Mouse (Mus musculus): Measurements from ENCODE around the gene Hoxd13. TPM values are rescaled to one million over a fixed set of nuclear protein-coding genes. Genes with fewer than 3 reads are reported as not detected.

Gene Hoxd13
- polyA plus RNA-seq, 1 experiment from 2014 or later = 0.57 TPM

GRCm38 (mm10) chr2:74676376-74677052 lies 8.4 kb downstream of the Hoxd13 start:
- WGBS = 3% methylated on average over 9 of the region's 9 CpGs
- no peak for ATAC-seq (ENCODE audit: low FRiP score, low read depth)
- no peaks in the 10 kb centered on the region for H3K36me3 ChIP-seq

GRCm38 (mm10) chr2:74677106-74677505 lies 9.0 kb downstream of the Hoxd13 start:
- H3K4me2 ChIP-seq (replicated peaks) = peak overlapping the region; percentile 42
- 13% methylated on average over 2 of the region's 2 CpGs for WGBS
- H3K9me3 ChIP-seq = no peaks in the 10 kb centered on the region
- no peak for ATAC-seq (ENCODE audit: low FRiP score, low read depth)
- no peak overlapping the region for H3K4me3 ChIP-seq
- no peaks in the 10 kb centered on the region for H3K36me3 ChIP-seq
- peaks cover 19% of the 10 kb centered on the region for H3K4me1 ChIP-seq
- H3K27ac ChIP-seq = no peak overlapping the region
- H3K9ac ChIP-seq = no peak overlapping the region
- peaks cover 99% of the 10 kb centered on the region for H3K27me3 ChIP-seq (replicated peaks)

More at GRCm38 (mm10) chr2:74676376-74677052, 8.4 kb downstream of the Hoxd13 start:
- Histone ChIP-seq H3K4me2 (replicated peaks) (peak overlapping the region; percentile 42), H3K27me3 (replicated peaks) (peaks cover 99% of the 10 kb centered on the region), H3K4me3 (0 out of 2 replicates have a peak overlapping the region, but pooled peaks have one; percentile 25), H3K4me1 (peaks cover 15% of the 10 kb centered on the region), H3K27ac (no peak overlapping the region), H3K9ac (peak overlapping the region; percentile 36; the same call in 1 of the 2 replicates), H3K9me3 (no peaks in the 10 kb centered on the region)

- H3K27me3 ChIP-seq (replicated peaks) = peaks cover 99% of the 10 kb centered on the region
- WGBS = under 1% methylated on average over 15 of the region's 15 CpGs
- H3K4me2 ChIP-seq (replicated peaks) = peak within 1 kb of the TSS; percentile 53
- H3K27ac ChIP-seq = peak within 1 kb of the TSS; percentile 26
- ATAC-seq (ENCODE audit: low FRiP score, low read depth) = no peak
- H3K36me3 ChIP-seq = no peaks in the 10 kb centered on the region
- H3K4me3 ChIP-seq = peak within 1 kb of the TSS; percentile 50
- peak within 1 kb of the TSS; percentile 53 for H3K9ac ChIP-seq
- no peaks in the 10 kb centered on the region for H3K9me3 ChIP-seq
- H3K4me1 ChIP-seq = peaks cover 18% of the 10 kb centered on the region
Measured at GRCm38 (mm10) chr2:74678891-74679595, 10.9 kb downstream of the Hoxd13 start, which contains the start of gene Hoxd11. Gene Hoxd11 (plus strand): TSS chr2:74679557.

- Histone ChIP-seq H3K4me3 (peak overlapping the region; percentile 50), H3K9ac (peak overlapping the region; percentile 53), H3K9me3 (no peaks in the 10 kb centered on the region), H3K36me3 (no peaks in the 10 kb centered on the region), H3K4me1 (peaks cover 18% of the 10 kb centered on the region), H3K27me3 (replicated peaks) (peaks cover 99% of the 10 kb centered on the region), H3K4me2 (replicated peaks) (peak overlapping the region; percentile 53), H3K27ac (peak overlapping the region; percentile 26)
- WGBS = 1% methylated on average over 26 of the region's 26 CpGs
- no peak for ATAC-seq (ENCODE audit: low FRiP score, low read depth)
Measured at GRCm38 (mm10) chr2:74679596-74679971, 11.5 kb downstream of the Hoxd13 start.

- Histone ChIP-seq H3K4me3 (peak overlapping the region; percentile 50), H3K27ac (peak overlapping the region; percentile 26), H3K9me3 (no peaks in the 10 kb centered on the region), H3K27me3 (replicated peaks) (peaks cover 99% of the 10 kb centered on the region), H3K9ac (peak overlapping the region; percentile 53), H3K36me3 (no peaks in the 10 kb centered on the region), H3K4me2 (replicated peaks) (peak overlapping the region; percentile 53), H3K4me1 (peaks cover 18% of the 10 kb centered on the region)
- WGBS = under 1% methylated on average over 23 of the region's 23 CpGs
- ATAC-seq (ENCODE audit: low FRiP score, low read depth) = no peak
Measured at GRCm38 (mm10) chr2:74679980-74680379, 11.9 kb downstream of the Hoxd13 start.

- peak overlapping the region; percentile 53 for H3K9ac ChIP-seq
- ATAC-seq (ENCODE audit: low FRiP score, low read depth) = no peak
- peak overlapping the region; percentile 53; the same call in 1 of the 2 replicates for H3K27ac ChIP-seq
- no peaks in the 10 kb centered on the region for H3K9me3 ChIP-seq
- H3K4me3 ChIP-seq = peak overlapping the region; percentile 50
- under 1% methylated on average over 21 of the region's 21 CpGs for WGBS
- peaks cover 98% of the 10 kb centered on the region for H3K27me3 ChIP-seq (replicated peaks)
- H3K4me2 ChIP-seq (replicated peaks) = peak overlapping the region; percentile 53
- H3K36me3 ChIP-seq = no peaks in the 10 kb centered on the region
- H3K4me1 ChIP-seq = peaks cover 12% of the 10 kb centered on the region
Measured at GRCm38 (mm10) chr2:74680561-74681398, 12.7 kb downstream of the Hoxd13 start.

- peak overlapping the region; percentile 50 for H3K4me3 ChIP-seq
- 1% methylated on average over 77 of the region's 78 CpGs for WGBS
- no peaks in the 10 kb centered on the region for H3K36me3 ChIP-seq
- ATAC-seq (ENCODE audit: low FRiP score, low read depth) = peak; percentile 55
- peak overlapping the region; percentile 82 for H3K27ac ChIP-seq
- peaks cover 92% of the 10 kb centered on the region for H3K27me3 ChIP-seq (replicated peaks)
- H3K9me3 ChIP-seq = no peaks in the 10 kb centered on the region
- peaks cover 12% of the 10 kb centered on the region for H3K4me1 ChIP-seq
- peak overlapping the region; percentile 53 for H3K4me2 ChIP-seq (replicated peaks)
- H3K9ac ChIP-seq = peak overlapping the region; percentile 88
Measured at GRCm38 (mm10) chr2:74681594-74682531, 13.8 kb downstream of the Hoxd13 start.

- Histone ChIP-seq H3K9me3 (no peaks in the 10 kb centered on the region), H3K4me1 (peaks cover 12% of the 10 kb centered on the region), H3K27ac (peak overlapping the region; percentile 82; the same call in 1 of the 2 replicates), H3K36me3 (no peaks in the 10 kb centered on the region), H3K9ac (peak overlapping the region; percentile 88), H3K4me3 (peak overlapping the region; percentile 50), H3K4me2 (replicated peaks) (peak overlapping the region; percentile 53), H3K27me3 (replicated peaks) (peaks cover 92% of the 10 kb centered on the region)
- no peak for ATAC-seq (ENCODE audit: low FRiP score, low read depth)
- WGBS = under 1% methylated on average over 51 of the region's 51 CpGs
Measured at GRCm38 (mm10) chr2:74682796-74683195, 14.7 kb downstream of the Hoxd13 start.

- Histone ChIP-seq H3K9me3 (no peaks in the 10 kb centered on the region), H3K9ac (peak overlapping the region; percentile 88), H3K4me2 (replicated peaks) (peak overlapping the region; percentile 53), H3K4me3 (peak overlapping the region; percentile 50), H3K4me1 (peaks cover 12% of the 10 kb centered on the region), H3K27me3 (replicated peaks) (peaks cover 90% of the 10 kb centered on the region), H3K27ac (no peak overlapping the region), H3K36me3 (no peaks in the 10 kb centered on the region)
- ATAC-seq (ENCODE audit: low FRiP score, low read depth) = no peak
- WGBS = 0% methylated on average over 17 of the region's 18 CpGs
Measured at GRCm38 (mm10) chr2:74683471-74683951, 15.4 kb downstream of the Hoxd13 start.

- ATAC-seq (ENCODE audit: low FRiP score, low read depth) = no peak
- peak overlapping the region; percentile 50 for H3K4me3 ChIP-seq
- under 1% methylated on average over 12 of the region's 12 CpGs for WGBS
Measured at GRCm38 (mm10) chr2:74684106-74684505, 16.0 kb downstream of the Hoxd13 start.

More at GRCm38 (mm10) chr2:74684106-74684505, 16.0 kb downstream of the Hoxd13 start:
- no peaks in the 10 kb centered on the region for H3K36me3 ChIP-seq
- H3K4me1 ChIP-seq = peaks cover 12% of the 10 kb centered on the region
- no peaks in the 10 kb centered on the region for H3K9me3 ChIP-seq
- H3K27me3 ChIP-seq (replicated peaks) = peaks cover 88% of the 10 kb centered on the region
- H3K4me2 ChIP-seq (replicated peaks) = peak overlapping the region; percentile 53
- no peak overlapping the region for H3K27ac ChIP-seq
- peak overlapping the region; percentile 88 for H3K9ac ChIP-seq

Measured in neural tube, embryonic 12.5 days (tissue).